10 mouse cellular contexts compared by ENCODE assay signal in the genomic region with DNA sequence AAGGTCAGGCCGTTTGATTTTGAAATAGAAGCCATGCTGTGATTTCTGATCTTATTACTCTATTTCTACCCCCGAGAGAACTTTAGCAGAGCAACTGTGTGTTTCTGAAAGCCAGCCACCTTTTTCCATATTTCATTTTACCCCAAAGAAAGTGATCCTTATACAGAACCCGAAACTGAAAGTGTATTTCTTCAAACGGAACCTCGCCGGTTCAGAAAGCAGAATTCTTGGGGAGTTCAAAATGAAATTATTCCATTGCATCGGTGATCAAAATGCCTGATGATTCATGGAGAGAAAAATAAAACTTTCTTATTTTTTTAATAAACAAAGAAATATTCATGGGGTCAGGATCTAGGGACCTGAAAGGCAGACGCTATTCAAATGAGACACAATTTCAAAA.
"Had no signal": no experiment of that assay in that cellular context is flagged by ENCODE, and none has a peak within 500 bp of the region (broad histone marks: within the 10 kb centered on the region; RNA-seq: fewer than 3 reads in every experiment).

No protein-coding gene starts in this region.

- H3K4me1 ChIP-seq: liver, embryonic 15.5 days had no signal

- H3K4me2 ChIP-seq: kidney, embryonic 15.5 days; limb, embryonic 13.5 days; liver, embryonic 11.5 days; liver, embryonic 15.5 days; midbrain, embryonic 13.5 days had no signal

- H3K36me3 ChIP-seq: limb, embryonic 13.5 days; liver, embryonic 15.5 days; midbrain, embryonic 13.5 days had no signal

- H3K9me3 ChIP-seq: kidney, embryonic 15.5 days; limb, embryonic 13.5 days; liver, embryonic 15.5 days; midbrain, embryonic 13.5 days had no signal

- H3K27me3 ChIP-seq: kidney, embryonic 15.5 days; limb, embryonic 13.5 days; liver, embryonic 15.5 days; midbrain, embryonic 13.5 days had no signal

- DNase-seq: kidney, postnatal 14 days; lung, adult 2 months; lung, postnatal 36 days; right cerebral cortex, postnatal 14 days; thymus, postnatal 4 days had no signal

- H3K9ac ChIP-seq: kidney, embryonic 15.5 days; limb, embryonic 13.5 days; liver, embryonic 15.5 days; midbrain, embryonic 13.5 days had no signal

- H3K27ac ChIP-seq: kidney, embryonic 15.5 days; limb, embryonic 13.5 days; liver, embryonic 15.5 days; midbrain, embryonic 13.5 days had no signal

- H3K4me3 ChIP-seq: kidney, embryonic 15.5 days; limb, embryonic 13.5 days; liver, embryonic 15.5 days; midbrain, embryonic 13.5 days had no signal
